Mouse (Mus musculus) small intestine, adult 2 months (tissue): ENCODE results near the gene Yju2. TPM values are rescaled to one million over a fixed set of nuclear protein-coding genes. Genes with fewer than 3 reads are reported as not detected.

Source experiments
- H3K27ac ChIP-seq: fragments of 200-500 bp; 2 replicates; pipeline ENCODE4 v1.5.1; 2012; ENCODE audit warnings: low read depth, low read length, control low read depth, inconsistent platforms; ENCODE audit not compliant: insufficient read depth
- H3K27me3 ChIP-seq: fragments of 200-500 bp; 2 replicates; pipeline ENCODE4 v1.6.1; 2012; ENCODE audit warnings: mild to moderate bottlenecking, moderate library complexity, low read length, inconsistent platforms; ENCODE audit not compliant: control insufficient read depth, insufficient read depth
- H3K36me3 ChIP-seq: fragments of 200-500 bp; 2 replicates; pipeline ENCODE4 v1.6.1; 2012; ENCODE audit warnings: mild to moderate bottlenecking, low read length, control low read depth, inconsistent platforms; ENCODE audit not compliant: control insufficient read depth, insufficient read depth
- H3K4me1 ChIP-seq: fragments of 200-500 bp; 2 replicates; pipeline ENCODE4 v1.6.1; 2012; ENCODE audit warnings: low read length, inconsistent platforms, mixed read lengths; ENCODE audit not compliant: control insufficient read depth, insufficient read depth, insufficient read length
- H3K4me3 ChIP-seq: fragments of 200-500 bp; 2 replicates; pipeline ENCODE4 v1.5.1; 2012; ENCODE audit warnings: low read depth, mild to moderate bottlenecking, control low read depth, inconsistent platforms, low read length, moderate library complexity
- CTCF ChIP-seq: fragments of 200-500 bp; IDR thresholded peaks from 2 replicates; pipeline ENCODE4 v1.5.1; 2012; ENCODE audit warnings: low read depth, mild to moderate bottlenecking, control low read depth, inconsistent platforms, low read length, moderate library complexity, mixed read lengths; ENCODE audit not compliant: insufficient replicate concordance, insufficient read length; ENCODE audit errors: extremely low read depth
- POLR2A ChIP-seq: fragments of 200-500 bp; IDR thresholded peaks from 2 replicates; pipeline ENCODE4 v1.6.1; 2012; ENCODE audit warnings: low read depth, mild to moderate bottlenecking, control low read depth, inconsistent platforms, low read length, moderate library complexity
- WGBS: fragments of 180-500 bp; shearing (Covaris S2); methylation state at CpG from one replicate; pipeline ENCODE4 v1.1.7; 2018; 5-methylcytosine and 5-hydroxymethylcytosine counted together
- polyA plus RNA-seq: library from polyadenylated mRNA; depleted of rRNA; stranded (reverse); fragments of >200 nt; gene quantifications from 2 replicates; pipeline ENCODE4 v1.2.3, GENCODE M21; 2012

Gene Yju2
- polyA plus RNA-seq, 1 experiment = 7.9 TPM

DNA sequence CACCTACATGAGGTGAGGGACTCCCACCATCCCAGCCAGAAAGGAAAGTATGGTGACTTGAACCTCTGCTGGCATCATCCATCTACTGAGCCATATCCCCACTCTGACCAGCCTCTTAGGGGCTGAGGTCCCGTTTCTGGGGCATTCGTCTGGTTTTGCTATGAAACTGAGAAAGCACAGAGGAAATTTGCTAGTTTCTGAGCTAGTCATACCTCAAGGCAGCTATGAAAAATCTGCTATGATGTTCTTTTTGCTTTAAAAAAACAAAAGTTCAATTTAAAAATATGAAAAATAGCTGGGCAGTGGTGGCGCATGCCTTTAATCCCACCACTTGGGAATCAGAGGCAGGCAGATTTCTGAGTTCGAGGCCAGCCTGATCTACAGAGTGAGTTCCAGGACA, 10.3 kb upstream of the Yju2 start:
- TF ChIP-seq POLR2A (no peak), CTCF (no peak)
- no peak overlapping the region for H3K4me3 ChIP-seq
- no peaks in the 10 kb centered on the region for H3K27me3 ChIP-seq
- H3K4me1 ChIP-seq = no peaks in the 10 kb centered on the region
- WGBS = 85% methylated on average over 4 of the region's 4 CpGs
- H3K27ac ChIP-seq = no peak overlapping the region
- H3K36me3 ChIP-seq = no peaks in the 10 kb centered on the region

DNA sequence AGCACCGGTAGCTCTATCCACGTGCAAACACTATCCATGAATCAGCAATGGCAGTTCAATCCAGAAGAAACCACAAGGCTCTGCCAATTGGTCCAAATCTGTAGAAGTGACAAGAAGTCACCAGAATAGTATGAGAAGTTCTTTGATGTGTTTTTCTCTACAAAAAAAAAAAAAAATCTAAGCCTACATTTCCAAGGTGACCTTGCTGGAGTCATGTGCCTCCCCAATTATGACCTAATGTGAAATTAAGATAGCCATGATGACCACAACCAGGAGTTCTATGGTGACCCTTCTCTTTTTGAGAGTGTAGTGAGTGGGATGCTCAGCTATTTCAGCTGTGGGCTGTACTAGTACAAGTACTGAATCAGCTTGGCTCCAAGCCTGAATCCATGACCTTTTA, 9.5 kb upstream of the Yju2 start, which contains the start of gene Zfp119b:
Gene Zfp119b (minus strand): TSS at position 101 of the 400 bp plus-strand sequence.
- TF ChIP-seq CTCF (no peak), POLR2A (no peak)

DNA sequence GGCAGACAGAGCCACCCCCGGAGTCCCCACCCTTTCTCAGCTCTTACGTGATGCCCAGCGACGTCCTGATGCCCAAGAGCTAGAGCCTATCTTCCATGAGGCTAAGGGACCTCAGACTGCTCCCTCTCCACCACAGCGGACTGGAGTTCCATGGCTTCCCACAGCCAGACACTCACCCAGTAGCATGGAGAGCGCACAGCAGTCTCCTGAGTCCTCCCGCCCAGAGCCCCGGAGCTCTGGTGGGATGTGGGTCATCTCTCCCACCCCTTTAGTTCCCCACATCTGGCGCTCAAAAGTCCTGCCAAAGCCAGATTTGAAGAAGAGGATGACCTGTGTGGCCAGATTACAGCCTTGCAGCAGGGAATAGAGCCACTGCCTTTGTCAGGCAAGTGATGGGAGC, 8.3 kb upstream of the Yju2 start:
- H3K4me3 ChIP-seq = no peak overlapping the region
- H3K27me3 ChIP-seq = no peaks in the 10 kb centered on the region
- H3K36me3 ChIP-seq = no peaks in the 10 kb centered on the region
- no peaks in the 10 kb centered on the region for H3K4me1 ChIP-seq
- no peak for TF ChIP-seq CTCF
- no peak for TF ChIP-seq POLR2A
- no peak overlapping the region for H3K27ac ChIP-seq
- WGBS = 77% methylated on average over 9 of the region's 9 CpGs

More for the DNA sequence above, 9.5 kb upstream of the Yju2 start, which contains the start of gene Zfp119b:
- WGBS = 83% methylated on average over 2 of the region's 2 CpGs
- Histone ChIP-seq H3K27ac (no peak within 1 kb of the TSS), H3K36me3 (no peaks in the 10 kb centered on the region), H3K27me3 (no peaks in the 10 kb centered on the region), H3K4me1 (no peaks in the 10 kb centered on the region), H3K4me3 (no peak within 1 kb of the TSS)

DNA sequence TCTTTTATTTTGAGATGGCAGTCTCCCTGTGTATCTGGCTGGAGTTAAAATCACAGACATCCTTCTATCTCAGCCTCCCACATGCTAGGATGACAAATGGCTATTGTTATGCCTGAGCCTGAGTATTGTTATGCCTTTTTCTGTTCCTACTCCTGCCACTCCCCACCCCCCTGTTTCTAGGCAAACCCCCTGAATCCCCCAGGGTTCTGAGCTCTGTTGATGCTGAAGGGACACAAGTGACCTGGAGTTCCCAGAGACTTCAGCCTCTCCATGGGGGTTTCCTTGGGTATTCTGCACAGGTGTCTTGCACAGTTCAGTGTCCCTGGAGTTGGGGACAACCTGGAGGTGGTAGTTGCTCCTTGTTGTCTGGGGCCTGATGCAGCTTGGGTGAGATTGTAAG, 6.9 kb upstream of the Yju2 start:
- Histone ChIP-seq H3K36me3 (no peaks in the 10 kb centered on the region), H3K27ac (no peak overlapping the region), H3K4me1 (no peaks in the 10 kb centered on the region; the same call in 1 of the 2 replicates), H3K27me3 (no peaks in the 10 kb centered on the region), H3K4me3 (no peak overlapping the region)
- TF ChIP-seq CTCF = no peak
- no peak for TF ChIP-seq POLR2A

DNA sequence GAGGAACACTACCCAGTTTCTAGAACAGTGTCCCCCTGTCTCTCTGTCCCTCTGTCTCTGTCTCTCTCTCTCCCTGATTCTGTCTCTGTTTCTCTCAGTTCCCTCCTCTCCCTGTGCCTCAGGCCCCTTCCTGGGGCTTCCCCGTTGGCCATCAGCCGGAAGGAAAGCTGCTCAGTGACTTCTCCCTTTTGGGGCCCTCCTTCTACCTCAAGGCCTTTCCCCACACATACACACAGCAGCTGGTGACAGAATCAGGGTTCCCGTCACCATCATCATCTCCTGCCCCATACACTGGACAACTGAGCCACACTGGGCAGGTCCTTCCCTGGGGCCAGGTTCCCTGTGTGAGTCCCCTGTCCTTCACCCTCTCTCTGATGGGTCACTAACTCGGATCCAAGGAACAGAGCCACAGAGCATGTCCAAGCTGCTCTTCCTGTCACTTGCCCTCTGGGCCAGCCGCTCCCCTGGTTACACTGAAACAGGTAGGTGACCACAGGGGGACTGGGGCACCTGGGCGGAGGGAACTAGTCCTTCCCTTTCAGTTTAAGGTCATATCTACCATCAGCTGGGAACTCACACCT, 6.4 kb upstream of the Yju2 start, which contains the start of gene Ebi3:
Gene Ebi3 (plus strand): TSS at position 194 of the 581 bp plus-strand sequence.
- Histone ChIP-seq H3K27me3 (no peaks in the 10 kb centered on the region), H3K27ac (peak within 1 kb of the TSS; percentile 37; the same call in 1 of the 2 replicates)
- TF ChIP-seq POLR2A = no peak
- no peak for TF ChIP-seq CTCF

DNA sequence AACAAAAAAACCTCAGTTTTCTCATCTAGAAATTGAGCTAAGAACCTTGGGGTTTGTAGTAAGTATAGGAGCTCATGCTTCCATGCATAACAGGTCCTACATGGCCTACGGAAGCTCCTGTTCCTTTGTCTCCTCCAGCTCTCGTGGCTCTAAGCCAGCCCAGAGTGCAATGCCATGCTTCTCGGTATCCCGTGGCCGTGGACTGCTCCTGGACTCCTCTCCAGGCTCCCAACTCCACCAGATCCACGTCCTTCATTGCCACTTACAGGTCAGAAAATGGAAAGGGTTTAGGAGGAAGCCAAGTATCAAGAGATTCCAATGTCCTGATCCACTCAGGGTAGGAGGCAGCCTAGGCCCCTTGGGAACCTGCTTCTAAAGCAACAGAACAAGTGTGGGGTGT, 5.1 kb upstream of the Yju2 start:
- TF ChIP-seq CTCF (no peak), POLR2A (no peak)
- H3K27ac ChIP-seq = no peak overlapping the region
- H3K4me1 ChIP-seq = peaks cover 3% of the 10 kb centered on the region; the same call in 1 of the 2 replicates
- H3K27me3 ChIP-seq = no peaks in the 10 kb centered on the region
- H3K36me3 ChIP-seq = no peaks in the 10 kb centered on the region
- no peak overlapping the region for H3K4me3 ChIP-seq
- 72% methylated on average over 6 of the region's 6 CpGs for WGBS

More for the DNA sequence above, 6.4 kb upstream of the Yju2 start, which contains the start of gene Ebi3:
- Histone ChIP-seq H3K4me1 (no peaks in the 10 kb centered on the region; the same call in 1 of the 2 replicates), H3K36me3 (no peaks in the 10 kb centered on the region), H3K4me3 (peak within 1 kb of the TSS; percentile 34)
- 65% methylated on average over 6 of the region's 6 CpGs for WGBS

DNA sequence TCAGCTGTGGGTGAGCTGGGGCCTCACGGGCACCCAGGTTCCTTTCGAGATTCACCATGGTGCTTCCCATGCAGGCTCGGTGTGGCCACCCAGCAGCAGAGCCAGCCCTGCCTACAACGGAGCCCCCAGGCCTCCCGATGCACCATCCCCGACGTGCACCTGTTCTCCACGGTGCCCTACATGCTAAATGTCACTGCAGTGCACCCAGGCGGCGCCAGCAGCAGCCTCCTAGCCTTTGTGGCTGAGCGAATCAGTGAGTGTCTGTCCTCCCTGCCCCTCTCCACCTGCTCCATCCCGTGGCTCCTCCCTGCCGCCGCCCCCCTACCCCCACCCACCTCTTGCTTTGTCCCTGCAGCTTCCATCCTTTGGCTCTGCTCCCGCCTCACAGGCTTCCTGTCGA, 4.7 kb upstream of the Yju2 start:
- Histone ChIP-seq H3K4me3 (no peak overlapping the region), H3K27me3 (no peaks in the 10 kb centered on the region), H3K36me3 (no peaks in the 10 kb centered on the region), H3K4me1 (peaks cover 3% of the 10 kb centered on the region; the same call in 1 of the 2 replicates), H3K27ac (no peak overlapping the region)
- TF ChIP-seq POLR2A (no peak), CTCF (no peak)
- 42% methylated on average over 16 of the region's 16 CpGs for WGBS
